Mouse (Mus musculus): Measurements from ENCODE around the gene Mslnl. TPM values are rescaled to one million over a fixed set of nuclear protein-coding genes. Genes with fewer than 3 reads are reported as not detected.

Mslnl gene
- polyA plus RNA-seq, 1 experiment from 2014 or later = 2.0 TPM

GRCm38 (mm10) chr17:25751446-25751845 lies 15.6 kb downstream of the Mslnl start:
- no peak overlapping the region for H3K4me3 ChIP-seq (ENCODE audit: low read depth, low read length)
- no peak overlapping the region for H3K9ac ChIP-seq (ENCODE audit: low read depth, low read length)
- WGBS = 25% methylated on average over 5 of the region's 5 CpGs
- no peak for ATAC-seq (ENCODE audit: low read depth)
- peaks cover 3% of the 10 kb centered on the region; the same call in 1 of the 2 replicates for H3K4me1 ChIP-seq (ENCODE audit: control insufficient read depth, insufficient read depth, low read length)
- no peak overlapping the region for H3K27ac ChIP-seq (replicated peaks; ENCODE audit: low read depth, low read length)
- H3K36me3 ChIP-seq (ENCODE audit: control insufficient read depth, insufficient read depth, low read length) = no peaks in the 10 kb centered on the region
- DNase-seq (ENCODE audit: low spot score) = peak; percentile 52
- no peak overlapping the region for H3K4me2 ChIP-seq (ENCODE audit: low read depth, low read length)
- H3K27me3 ChIP-seq (replicated peaks; ENCODE audit: control insufficient read depth, insufficient read depth, low read length) = no peaks in the 10 kb centered on the region
- H3K9me3 ChIP-seq (ENCODE audit: control insufficient read depth, low read length) = no peaks in the 10 kb centered on the region

GRCm38 (mm10) chr17:25754241-25754640 lies 18.4 kb downstream of the Mslnl start, which contains the start of gene Msln:
Msln (minus strand) TSS chr17:25754378.
- Histone ChIP-seq H3K4me1 (ENCODE audit: control insufficient read depth, insufficient read depth, low read length) (peaks cover 3% of the 10 kb centered on the region; the same call in 1 of the 2 replicates), H3K4me3 (ENCODE audit: low read depth, low read length) (no peak within 1 kb of the TSS), H3K36me3 (ENCODE audit: control insufficient read depth, insufficient read depth, low read length) (no peaks in the 10 kb centered on the region), H3K27me3 (replicated peaks; ENCODE audit: control insufficient read depth, insufficient read depth, low read length) (no peaks in the 10 kb centered on the region), H3K9ac (ENCODE audit: low read depth, low read length) (no peak within 1 kb of the TSS), H3K9me3 (ENCODE audit: control insufficient read depth, low read length) (no peaks in the 10 kb centered on the region), H3K4me2 (ENCODE audit: low read depth, low read length) (no peak within 1 kb of the TSS), H3K27ac (replicated peaks; ENCODE audit: low read depth, low read length) (no peak within 1 kb of the TSS)
- DNase-seq (ENCODE audit: low spot score) = no peak
- 85% methylated on average over 9 of the region's 9 CpGs for WGBS
- no peak for ATAC-seq (ENCODE audit: low read depth)

- DNase-seq (ENCODE audit: low spot score) = no peak
- no peak overlapping the region for H3K27ac ChIP-seq (replicated peaks; ENCODE audit: low read depth, low read length)
Observed at GRCm38 (mm10) chr17:25755086-25755485, 19.2 kb downstream of the Mslnl start.

GRCm38 (mm10) chr17:25755627-25756377 lies 20.0 kb downstream of the Mslnl start:
- no peak for ATAC-seq (ENCODE audit: low read depth)
- Histone ChIP-seq H3K36me3 (ENCODE audit: control insufficient read depth, insufficient read depth, low read length) (no peaks in the 10 kb centered on the region), H3K9me3 (ENCODE audit: control insufficient read depth, low read length) (no peaks in the 10 kb centered on the region), H3K4me1 (ENCODE audit: control insufficient read depth, insufficient read depth, low read length) (peaks cover 3% of the 10 kb centered on the region; the same call in 1 of the 2 replicates), H3K27ac (replicated peaks; ENCODE audit: low read depth, low read length) (no peak overlapping the region), H3K4me2 (ENCODE audit: low read depth, low read length) (no peak overlapping the region), H3K9ac (ENCODE audit: low read depth, low read length) (no peak overlapping the region), H3K27me3 (replicated peaks; ENCODE audit: control insufficient read depth, insufficient read depth, low read length) (no peaks in the 10 kb centered on the region), H3K4me3 (ENCODE audit: low read depth, low read length) (no peak overlapping the region)
- 21% methylated on average over 4 of the region's 4 CpGs for WGBS
- DNase-seq (ENCODE audit: low spot score) = peak; percentile 11

More at GRCm38 (mm10) chr17:25755086-25755485, 19.2 kb downstream of the Mslnl start:
- no peak overlapping the region for H3K9ac ChIP-seq (ENCODE audit: low read depth, low read length)
- no peak for ATAC-seq (ENCODE audit: low read depth)
- no peak overlapping the region for H3K4me2 ChIP-seq (ENCODE audit: low read depth, low read length)
- peaks cover 3% of the 10 kb centered on the region; the same call in 1 of the 2 replicates for H3K4me1 ChIP-seq (ENCODE audit: control insufficient read depth, insufficient read depth, low read length)
- no peaks in the 10 kb centered on the region for H3K9me3 ChIP-seq (ENCODE audit: control insufficient read depth, low read length)
- 75% methylated on average over 4 of the region's 4 CpGs for WGBS
- no peaks in the 10 kb centered on the region for H3K36me3 ChIP-seq (ENCODE audit: control insufficient read depth, insufficient read depth, low read length)
- no peak overlapping the region for H3K4me3 ChIP-seq (ENCODE audit: low read depth, low read length)
- no peaks in the 10 kb centered on the region for H3K27me3 ChIP-seq (replicated peaks; ENCODE audit: control insufficient read depth, insufficient read depth, low read length)

- ATAC-seq (ENCODE audit: low read depth) (no peak), DNase-seq (ENCODE audit: low spot score) (no peak)
- Histone ChIP-seq H3K4me3 (ENCODE audit: low read depth, low read length) (no peak overlapping the region), H3K36me3 (ENCODE audit: control insufficient read depth, insufficient read depth, low read length) (no peaks in the 10 kb centered on the region), H3K27ac (replicated peaks; ENCODE audit: low read depth, low read length) (no peak overlapping the region), H3K9ac (ENCODE audit: low read depth, low read length) (no peak overlapping the region; the same call in 1 of the 2 replicates), H3K4me2 (ENCODE audit: low read depth, low read length) (no peak overlapping the region), H3K9me3 (ENCODE audit: control insufficient read depth, low read length) (no peaks in the 10 kb centered on the region), H3K4me1 (ENCODE audit: control insufficient read depth, insufficient read depth, low read length) (no peaks in the 10 kb centered on the region), H3K27me3 (replicated peaks; ENCODE audit: control insufficient read depth, insufficient read depth, low read length) (no peaks in the 10 kb centered on the region)
- 65% methylated on average over 9 of the region's 9 CpGs for WGBS
Observed at GRCm38 (mm10) chr17:25756378-25757242, 20.8 kb downstream of the Mslnl start.

GRCm38 (mm10) chr17:25757691-25758090 lies 21.8 kb downstream of the Mslnl start:
- 57% methylated on average over 3 of the region's 3 CpGs for WGBS

GRCm38 (mm10) chr17:25760148-25760547 lies 24.3 kb downstream of the Mslnl start:
- Histone ChIP-seq H3K4me1 (ENCODE audit: control insufficient read depth, insufficient read depth, low read length) (no peaks in the 10 kb centered on the region), H3K4me2 (ENCODE audit: low read depth, low read length) (no peak overlapping the region), H3K27ac (replicated peaks; ENCODE audit: low read depth, low read length) (no peak overlapping the region), H3K4me3 (ENCODE audit: low read depth, low read length) (no peak overlapping the region), H3K9me3 (ENCODE audit: control insufficient read depth, low read length) (no peaks in the 10 kb centered on the region), H3K36me3 (ENCODE audit: control insufficient read depth, insufficient read depth, low read length) (no peaks in the 10 kb centered on the region), H3K27me3 (replicated peaks; ENCODE audit: control insufficient read depth, insufficient read depth, low read length) (no peaks in the 10 kb centered on the region), H3K9ac (ENCODE audit: low read depth, low read length) (no peak overlapping the region)
- DNase-seq (ENCODE audit: low spot score) = no peak
- no peak for ATAC-seq (ENCODE audit: low read depth)
- 78% methylated on average over 8 of the region's 8 CpGs for WGBS

More at GRCm38 (mm10) chr17:25757691-25758090, 21.8 kb downstream of the Mslnl start:
- H3K9ac ChIP-seq (ENCODE audit: low read depth, low read length) = no peak overlapping the region
- DNase-seq (ENCODE audit: low spot score) (no peak), ATAC-seq (ENCODE audit: low read depth) (no peak)
- H3K27me3 ChIP-seq (replicated peaks; ENCODE audit: control insufficient read depth, insufficient read depth, low read length) = no peaks in the 10 kb centered on the region
- H3K4me1 ChIP-seq (ENCODE audit: control insufficient read depth, insufficient read depth, low read length) = no peaks in the 10 kb centered on the region
- no peak overlapping the region for H3K4me2 ChIP-seq (ENCODE audit: low read depth, low read length)
- no peak overlapping the region for H3K4me3 ChIP-seq (ENCODE audit: low read depth, low read length)
- no peaks in the 10 kb centered on the region for H3K36me3 ChIP-seq (ENCODE audit: control insufficient read depth, insufficient read depth, low read length)
- no peaks in the 10 kb centered on the region for H3K9me3 ChIP-seq (ENCODE audit: control insufficient read depth, low read length)
- H3K27ac ChIP-seq (replicated peaks; ENCODE audit: low read depth, low read length) = no peak overlapping the region

GRCm38 (mm10) chr17:25761561-25761970 lies 25.7 kb downstream of the Mslnl start:
- Histone ChIP-seq H3K9me3 (ENCODE audit: control insufficient read depth, low read length) (no peaks in the 10 kb centered on the region), H3K9ac (ENCODE audit: low read depth, low read length) (no peak overlapping the region), H3K4me3 (ENCODE audit: low read depth, low read length) (no peak overlapping the region), H3K27me3 (replicated peaks; ENCODE audit: control insufficient read depth, insufficient read depth, low read length) (no peaks in the 10 kb centered on the region), H3K27ac (replicated peaks; ENCODE audit: low read depth, low read length) (no peak overlapping the region), H3K4me1 (ENCODE audit: control insufficient read depth, insufficient read depth, low read length) (no peaks in the 10 kb centered on the region), H3K36me3 (ENCODE audit: control insufficient read depth, insufficient read depth, low read length) (no peaks in the 10 kb centered on the region), H3K4me2 (ENCODE audit: low read depth, low read length) (no peak overlapping the region)
- ATAC-seq (ENCODE audit: low read depth) (no peak; the same call in 1 of the 2 replicates), DNase-seq (ENCODE audit: low spot score) (peak; percentile 42)
- 29% methylated on average over 4 of the region's 4 CpGs for WGBS

Measured in embryonic facial prominence, embryonic 14.5 days (tissue).